Mouse (Mus musculus) right cerebral cortex, adult 2 months (tissue): Measurements from ENCODE around the gene Tatdn2.
"Not testable (repeated sequence)": the region's sequence is repeated elsewhere in the genome, so short reads cannot be mapped to it uniquely, and the experiment has no call there.

Experiments used
- DNase-seq, 2 experiments: peaks; one replicate each; pipeline ENCODE4 v3.0.0; 2021 to 2022; ENCODE audit warnings: low spot score in 2 of 2

Gene Tatdn2

DNA sequence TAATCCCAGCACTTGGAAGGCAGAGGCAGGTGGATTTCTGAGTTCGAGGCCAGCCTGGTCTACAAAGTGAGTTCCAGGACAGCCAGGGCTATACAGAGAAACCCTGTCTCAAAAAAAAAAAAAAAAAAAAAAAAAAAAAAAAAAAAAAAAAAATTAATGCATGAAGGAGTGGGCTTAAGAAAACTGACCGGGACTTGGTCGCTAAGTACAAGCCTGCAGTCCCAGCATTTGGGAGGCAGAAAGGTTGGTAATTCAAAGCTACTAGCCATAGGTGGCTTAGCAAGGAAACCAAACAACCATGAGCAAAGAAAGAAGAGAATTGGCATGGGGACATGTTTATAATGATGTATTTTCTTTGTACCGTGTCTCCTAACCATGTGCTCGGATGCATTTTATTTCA is 16.5 kb downstream of the Tatdn2 start:
- not testable (repeated sequence) for DNase-seq

DNA sequence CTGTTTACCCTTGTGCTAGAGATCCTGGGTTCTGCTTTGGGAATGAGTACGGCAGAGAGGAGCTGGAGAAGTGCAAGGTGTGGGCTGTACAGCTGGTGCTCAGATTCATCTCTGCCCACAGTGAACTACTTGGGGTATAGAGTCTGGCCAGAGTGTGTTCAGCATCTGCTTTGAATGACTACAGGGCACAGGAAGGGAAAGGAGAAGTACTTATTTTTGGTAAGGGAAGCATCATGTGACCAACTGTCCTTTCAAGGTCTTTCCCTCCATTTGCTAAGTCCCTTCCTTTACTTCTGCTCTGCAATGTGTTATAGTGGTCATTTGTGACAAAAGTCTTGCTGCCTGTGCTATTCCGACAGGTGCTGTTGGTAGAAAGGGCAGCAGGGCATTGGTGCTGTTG is 17.4 kb downstream of the Tatdn2 start:
- no peak for DNase-seq

DNA sequence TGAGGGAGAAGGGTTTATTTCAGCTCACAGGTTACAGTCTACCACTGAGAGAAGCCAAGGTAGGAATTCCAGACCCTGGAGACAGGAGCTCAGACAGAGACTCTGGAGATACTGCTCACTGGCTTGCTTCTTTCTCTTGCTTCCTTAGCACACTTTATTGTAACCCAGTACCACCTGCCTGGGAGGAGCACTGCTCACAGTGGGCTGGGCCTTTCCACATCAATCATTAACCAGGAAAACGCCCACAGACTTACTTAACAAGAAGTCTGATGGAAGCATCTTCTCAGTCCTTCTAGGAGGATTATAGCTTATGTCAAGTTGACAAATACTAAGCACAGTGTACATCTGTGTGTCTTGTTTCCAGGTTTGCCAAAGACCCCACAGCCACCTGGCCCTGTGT is 17.9 kb downstream of the Tatdn2 start:
- no peak for DNase-seq

DNA sequence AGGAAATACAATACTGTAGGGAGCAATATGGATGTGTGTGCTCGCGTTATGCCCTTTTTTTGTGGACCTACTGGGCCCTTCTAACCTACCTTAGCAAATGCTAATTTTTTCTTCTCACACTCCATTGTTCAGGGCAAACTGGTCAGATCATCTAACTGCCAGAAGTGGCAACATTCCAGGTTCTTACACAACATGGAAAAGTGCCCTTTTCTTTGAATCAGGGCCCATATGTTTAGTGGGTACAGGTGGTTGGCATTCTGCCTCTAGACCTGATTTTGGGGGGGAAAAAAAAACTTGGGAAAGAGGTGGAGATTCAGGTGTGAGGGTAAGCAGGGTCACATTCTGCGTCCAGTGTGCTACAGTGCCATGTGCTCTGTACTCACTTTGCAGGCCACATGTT is 20.7 kb downstream of the Tatdn2 start:
- no peak for DNase-seq

DNA sequence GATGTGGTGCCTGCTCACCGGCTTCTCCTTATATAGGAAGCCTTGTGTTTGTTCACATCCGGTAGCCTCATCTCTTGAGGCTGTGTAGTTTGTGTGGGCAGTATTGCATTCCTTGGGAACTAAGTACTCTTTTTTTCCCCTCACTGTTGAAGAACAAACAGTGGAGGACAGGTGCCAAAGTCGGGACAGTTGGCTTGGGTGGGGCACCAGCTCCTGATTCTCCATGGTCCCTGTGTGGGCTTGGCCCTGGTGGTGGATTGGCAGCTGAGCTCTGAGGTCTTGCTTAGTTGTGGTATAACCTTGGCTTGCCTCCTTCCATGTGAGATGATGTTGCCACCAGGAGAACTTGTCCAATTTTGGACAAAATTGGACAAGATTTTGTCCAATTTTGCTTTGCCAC is 23.0 kb downstream of the Tatdn2 start, which contains the start of gene Ghrl:
TSS of gene Ghrl (minus strand) at position 3 of the 400 bp plus-strand sequence.
- no peak for DNase-seq

DNA sequence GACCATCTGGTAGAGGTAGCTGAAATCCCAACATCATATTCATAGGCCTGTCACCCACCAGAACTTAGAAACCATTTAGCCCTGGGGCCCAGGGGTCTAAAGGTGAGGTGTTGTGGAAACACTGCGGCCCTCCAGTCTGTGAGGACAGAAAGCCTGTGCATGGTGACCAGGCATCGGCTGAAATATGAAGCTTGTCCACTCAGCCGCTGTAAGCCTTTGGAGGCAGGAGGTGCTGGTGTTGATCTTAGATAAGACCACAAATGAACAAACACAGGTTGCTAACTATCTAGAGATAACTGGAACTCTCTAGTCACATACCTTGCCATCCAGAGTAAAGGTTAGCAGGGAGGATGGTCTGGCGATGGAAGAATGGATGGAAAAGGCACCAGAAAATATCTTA is 24.2 kb downstream of the Tatdn2 start:
- no peak for DNase-seq

DNA sequence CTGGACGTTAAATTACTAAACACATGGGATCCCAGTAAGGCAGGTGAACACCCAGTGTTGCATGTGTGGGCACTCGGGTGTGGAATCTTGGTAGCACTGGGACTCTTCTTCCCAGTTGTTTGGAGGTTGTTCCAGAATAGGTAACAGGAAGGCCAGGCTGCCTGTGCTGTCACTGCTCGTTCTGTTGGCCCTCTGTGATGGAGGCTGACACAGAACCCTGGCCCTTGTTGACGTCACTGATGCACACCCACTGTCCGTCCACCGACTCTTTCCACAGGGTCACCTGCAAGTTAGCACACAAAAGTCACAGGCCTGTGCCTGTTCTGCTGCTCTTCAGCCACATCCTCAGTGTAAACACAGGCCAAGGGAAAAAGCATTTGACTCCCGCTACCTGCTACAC is 31.3 kb downstream of the Tatdn2 start:
- no peak for DNase-seq

DNA sequence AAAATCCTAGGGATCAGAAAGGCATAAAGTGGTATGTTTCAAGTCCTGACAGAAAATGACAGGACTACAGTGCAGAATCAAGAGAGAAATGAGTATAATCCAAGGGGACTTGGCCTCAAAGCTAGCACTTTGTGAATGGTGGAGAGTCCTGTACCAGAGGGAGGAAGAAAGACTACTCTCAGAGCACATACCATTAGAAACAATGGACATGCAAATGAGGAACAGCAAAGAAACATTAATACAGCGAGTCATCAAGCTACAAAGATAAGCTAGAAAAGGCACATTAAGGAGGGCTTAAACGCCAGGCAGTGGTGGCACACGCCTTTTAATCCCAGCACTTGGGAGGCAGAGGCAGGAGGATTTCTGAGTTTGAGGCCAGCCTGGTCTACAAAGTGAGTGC is 34.4 kb downstream of the Tatdn2 start:
- DNase-seq: no peak

DNA sequence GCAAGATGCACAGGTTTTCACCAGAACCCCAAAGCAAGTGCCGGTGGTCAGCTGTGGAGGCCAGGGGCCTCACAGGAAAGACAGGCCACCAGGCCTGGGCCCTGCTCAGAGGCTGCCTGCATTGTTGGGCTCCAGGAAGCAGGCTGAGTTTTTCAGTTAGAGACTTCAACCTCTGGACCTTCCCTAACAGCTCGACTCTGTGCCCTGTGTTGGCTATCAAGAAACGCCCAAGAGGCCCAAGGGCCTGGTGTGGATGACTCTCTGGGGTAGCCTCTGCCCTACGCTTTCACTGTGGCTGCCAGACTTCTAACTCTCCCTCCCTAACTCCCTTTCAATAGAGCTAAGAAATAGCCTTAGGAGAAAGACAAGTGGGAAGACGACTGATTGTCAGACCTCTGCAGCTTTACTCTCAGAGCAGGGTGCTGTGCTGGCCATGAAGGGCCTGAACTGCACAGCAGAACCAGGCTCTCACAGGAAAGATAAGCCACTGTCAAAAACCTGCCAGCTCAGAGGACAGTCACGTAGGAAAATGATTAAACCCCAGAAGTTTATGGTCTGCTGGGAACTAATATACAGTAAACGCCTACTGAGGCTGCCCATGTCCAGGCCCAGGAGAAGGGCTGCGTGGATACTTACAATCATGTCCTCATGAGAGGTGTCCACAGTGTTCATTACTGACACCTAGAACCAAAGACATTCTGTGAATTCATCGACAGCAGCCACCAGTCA is 40.6 kb downstream of the Tatdn2 start:
- no peak for DNase-seq

DNA sequence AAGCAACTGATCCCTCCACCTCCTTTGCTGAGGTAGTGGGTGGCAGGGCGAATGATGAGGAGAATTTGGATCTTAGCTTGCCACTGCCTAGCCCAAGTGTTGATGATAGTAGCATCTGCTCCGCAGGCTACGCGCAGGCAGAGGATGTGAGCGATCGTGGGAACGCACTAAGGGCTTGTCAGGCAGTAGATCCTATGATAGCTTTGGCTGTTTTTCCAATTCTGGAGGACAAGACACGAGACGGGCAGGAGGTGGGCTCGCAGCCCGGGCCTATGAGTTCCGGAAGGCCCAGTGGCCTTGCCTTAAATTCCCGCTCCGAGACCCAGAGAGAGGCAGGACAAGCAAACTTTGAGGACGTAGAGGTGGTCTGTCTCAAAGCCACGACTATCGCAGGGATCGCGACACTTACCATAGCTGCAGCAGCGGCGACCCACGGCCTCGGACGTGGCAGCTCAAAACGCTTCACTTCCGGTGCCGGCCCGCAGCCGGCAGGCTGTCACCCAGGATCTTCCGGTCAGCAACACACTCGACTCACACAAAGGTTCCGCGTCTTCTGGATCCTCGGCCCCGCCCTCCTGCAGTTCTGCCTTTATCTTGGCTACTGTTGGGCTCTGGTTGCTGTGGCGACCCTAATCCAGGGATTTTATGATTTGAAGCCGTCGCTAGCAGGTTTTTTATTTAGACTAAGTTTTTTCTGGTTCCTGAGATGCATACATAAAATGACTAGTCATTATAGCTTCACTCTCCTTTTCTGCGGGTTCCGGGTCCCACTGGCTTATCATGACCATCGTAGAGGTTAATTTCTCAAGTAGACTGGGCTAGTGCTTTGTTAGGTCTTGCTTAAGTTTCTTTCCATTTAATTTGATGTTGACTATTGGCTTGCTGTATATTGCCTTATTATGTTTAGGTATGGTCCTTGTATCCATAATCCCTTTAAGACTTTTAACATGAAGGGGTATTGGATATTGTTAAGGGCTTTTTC is 43.7 kb downstream of the Tatdn2 start, which contains the start of gene Sec13:
TSS of gene Sec13 (minus strand) at position 508 of the 982 bp plus-strand sequence.
- DNase-seq: peak; percentile 90 to 91

DNA sequence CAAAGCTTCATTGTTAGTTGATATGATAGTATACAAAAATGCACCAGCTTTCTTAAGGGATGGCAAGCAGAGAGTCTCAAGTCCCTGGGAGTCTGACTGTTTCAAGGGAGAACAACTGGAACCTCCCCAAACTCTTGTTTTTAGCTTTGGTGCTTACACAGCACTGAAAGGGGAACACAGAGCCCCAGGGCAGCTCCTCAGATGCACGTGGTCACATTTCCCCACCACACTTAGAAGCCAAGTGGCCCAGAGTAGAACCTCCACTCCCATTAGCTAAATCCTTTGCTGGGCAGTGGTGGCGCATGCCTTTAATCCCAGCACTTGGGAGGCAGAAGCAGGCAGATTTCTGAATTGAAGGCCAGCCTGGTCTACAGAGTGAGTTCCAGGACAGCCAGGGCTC is 44.6 kb downstream of the Tatdn2 start:
- DNase-seq: no peak

DNA sequence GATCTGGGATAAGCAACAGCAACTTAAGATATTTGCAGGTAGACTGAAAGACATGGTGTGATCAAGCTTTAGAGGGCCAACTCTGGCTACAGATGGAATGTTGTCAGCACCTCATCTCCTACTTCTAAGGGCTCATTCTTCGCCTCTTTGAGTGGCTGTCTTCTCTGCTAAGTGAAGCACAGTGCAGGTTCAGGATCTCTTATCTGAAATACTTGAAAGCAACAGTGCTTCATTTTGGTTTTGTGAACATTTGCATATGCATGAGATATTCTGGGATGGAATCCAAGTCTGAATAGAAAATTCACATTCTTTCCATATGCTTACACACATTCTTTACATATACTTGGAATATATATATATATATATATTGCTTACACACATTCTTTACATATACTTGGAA is 45.5 kb downstream of the Tatdn2 start:
- no peak for DNase-seq

DNA sequence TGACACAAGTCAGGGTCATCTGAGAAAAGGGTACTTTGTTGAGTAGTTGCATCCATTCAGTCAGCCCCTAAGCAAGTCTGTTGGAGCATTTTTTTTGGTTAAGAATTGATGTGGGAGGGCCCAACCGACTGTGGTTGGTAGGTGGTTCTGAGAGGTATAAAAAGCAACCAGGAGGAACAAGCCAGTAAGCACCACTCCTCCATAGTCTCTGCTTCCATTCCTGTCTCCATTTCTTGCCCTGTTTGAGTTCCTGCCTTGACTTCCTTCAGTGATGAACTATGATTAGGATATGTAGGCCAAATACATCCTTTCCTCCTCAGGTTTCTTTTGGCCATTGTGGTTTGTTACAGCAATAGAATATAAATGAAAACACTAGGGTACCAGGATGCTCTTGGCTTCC is 46.3 kb downstream of the Tatdn2 start:
- DNase-seq: no peak

DNA sequence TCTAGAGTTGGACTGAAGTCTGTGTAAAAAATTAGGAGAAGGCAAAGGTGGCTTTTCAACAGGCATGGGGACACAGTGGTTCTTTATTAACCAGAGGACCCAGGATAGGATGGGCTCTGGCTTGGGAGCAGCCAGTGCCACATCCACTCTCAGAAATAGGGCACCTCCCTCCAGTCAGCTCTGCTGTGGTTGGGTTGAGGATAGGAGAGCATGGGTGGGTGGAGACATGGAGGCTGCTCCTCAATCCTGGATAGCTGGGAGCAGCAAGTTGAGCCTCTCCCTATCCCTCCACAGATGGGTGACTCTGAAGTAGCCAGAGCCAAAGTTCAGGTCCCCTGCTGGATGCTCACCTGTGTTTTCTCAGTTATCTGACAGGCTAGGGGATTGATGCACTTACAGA is 48.3 kb downstream of the Tatdn2 start:
- no peak for DNase-seq

DNA sequence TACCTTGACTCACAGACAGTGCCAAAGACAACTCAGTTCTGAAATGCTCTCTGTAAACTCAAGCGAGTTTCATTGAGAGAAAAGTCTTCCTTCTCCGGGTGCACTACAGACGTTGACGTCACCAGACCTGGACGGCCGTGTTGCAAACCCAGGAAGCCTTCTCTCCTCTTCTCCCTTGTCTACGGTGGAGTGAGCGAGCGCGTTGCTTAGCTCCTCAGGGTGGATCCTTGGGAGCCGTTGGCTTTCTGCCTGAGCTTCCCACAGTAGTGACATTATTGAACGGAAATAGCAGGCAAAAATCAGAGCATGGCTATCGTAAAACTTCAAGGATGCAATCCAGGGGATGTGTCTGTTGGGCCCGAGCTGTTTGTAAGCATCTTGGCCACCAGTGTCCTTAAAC is 50.4 kb downstream of the Tatdn2 start:
- DNase-seq: peak; percentile 47 to 58

DNA sequence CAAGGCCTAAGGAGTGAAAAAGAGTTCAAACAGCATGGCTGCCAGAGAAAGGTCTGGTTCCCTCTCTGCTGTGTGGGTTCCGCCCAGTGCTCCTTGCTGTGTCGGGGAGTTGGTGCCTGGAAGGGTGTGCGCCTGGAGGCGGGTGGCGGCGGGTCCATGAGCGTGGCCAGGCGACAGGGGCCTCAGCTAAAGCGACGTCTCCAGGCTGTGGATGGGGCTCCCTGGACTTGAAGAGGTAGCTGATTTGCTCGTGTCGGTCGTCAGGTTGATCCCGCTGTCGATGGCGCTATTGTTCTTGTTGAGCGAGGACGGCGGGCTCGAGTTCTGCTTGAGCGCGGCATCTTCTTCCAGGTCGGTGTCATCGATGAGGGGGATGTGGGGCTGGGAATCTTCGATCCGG is 51.5 kb downstream of the Tatdn2 start:
- no peak for DNase-seq

DNA sequence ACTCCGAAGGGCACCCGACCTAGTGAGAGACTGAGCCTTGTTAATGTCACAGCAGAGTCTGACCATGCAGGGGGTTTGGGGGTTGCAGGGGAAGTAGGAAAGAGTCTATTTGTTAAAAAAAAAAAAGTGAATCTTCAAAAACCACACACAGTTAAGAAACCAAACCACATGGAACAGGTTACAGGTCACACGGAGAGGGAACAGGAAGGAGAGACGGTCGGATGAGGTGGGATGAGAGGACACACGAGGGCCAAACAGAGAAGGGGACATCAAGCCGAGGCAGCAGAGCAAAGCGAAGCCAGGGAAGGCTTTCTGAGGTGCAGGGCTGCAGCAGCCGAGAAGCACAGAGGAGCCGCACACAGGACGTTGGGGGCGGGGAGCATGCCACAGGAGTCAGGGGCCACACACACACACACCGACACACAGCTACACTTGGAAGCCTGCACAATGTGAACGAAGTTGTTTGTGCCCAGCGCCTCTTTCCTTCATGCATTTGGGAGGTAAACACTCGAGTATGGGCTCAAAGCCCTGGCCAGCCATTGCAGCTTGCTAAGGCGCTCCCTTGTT is 52.4 kb downstream of the Tatdn2 start:
- DNase-seq: no peak
